Mouse (Mus musculus): ENCODE data around the gene Anxa7. TPM values are rescaled to one million over a fixed set of nuclear protein-coding genes. Genes with fewer than 3 reads are reported as not detected.

Anxa7 gene
- 10 to 100 TPM; 70.5 to 78.1 TPM for total RNA-seq (2021)
- long read RNA-seq, experiment 1, transcript Anxa7-201 (13 exons, 2,851 nt): minor isoform, 10 of 85 reads
- long read RNA-seq, experiment 1, transcript Anxa7-202 (14 exons, 2,904 nt): major isoform, 51 of 85 reads
- long read RNA-seq, experiment 1, partial matches to known transcripts: 8 of 85 reads
- long read RNA-seq, experiment 1, other reads (novel, unspliced or antisense): 15 of 85 reads
- long read RNA-seq, experiment 2, transcript Anxa7-201 (13 exons, 2,851 nt): minor isoform, 6 of 56 reads
- long read RNA-seq, experiment 2, transcript Anxa7-202 (14 exons, 2,904 nt): major isoform, 28 of 56 reads
- long read RNA-seq, experiment 2, partial matches to known transcripts: 7 of 56 reads
- long read RNA-seq, experiment 2, other reads (novel, unspliced or antisense): 15 of 56 reads

GRCm38 (mm10) chr14:20479291-20480194, at the start of gene Anxa7:
Gene Anxa7 (minus strand): TSS chr14:20480133.
- peak; percentile 69 to 80 for DNase-seq (ENCODE audit: low spot score in 2 of 2)

- DNase-seq (ENCODE audit: low spot score in 2 of 2): no peak
Observed at GRCm38 (mm10) chr14:20529643-20530042, 49.7 kb upstream of the Anxa7 start.

- no peak for DNase-seq (ENCODE audit: low spot score in 2 of 2)
Observed at GRCm38 (mm10) chr14:20520179-20520578, 40.2 kb upstream of the Anxa7 start.

- no peak for DNase-seq (ENCODE audit: low spot score in 2 of 2)
Observed at GRCm38 (mm10) chr14:20508424-20508823, 28.5 kb upstream of the Anxa7 start.

- no peak for DNase-seq (ENCODE audit: low spot score in 2 of 2)
Observed at GRCm38 (mm10) chr14:20502966-20503365, 23.0 kb upstream of the Anxa7 start.

GRCm38 (mm10) chr14:20499982-20500381, 20.0 kb upstream of the Anxa7 start:
- DNase-seq (ENCODE audit: low spot score in 2 of 2): no peak

- DNase-seq (ENCODE audit: low spot score in 2 of 2): no peak
Observed at GRCm38 (mm10) chr14:20496603-20497002, 16.7 kb upstream of the Anxa7 start, which contains the start of gene Mss51. Gene Mss51 (minus strand): TSS chr14:20496901.

GRCm38 (mm10) chr14:20486031-20486430, 6.1 kb upstream of the Anxa7 start:
- no peak for DNase-seq (ENCODE audit: low spot score in 2 of 2)

- DNase-seq (ENCODE audit: low spot score in 2 of 2): no peak
Observed at GRCm38 (mm10) chr14:20482051-20482751, 2.3 kb upstream of the Anxa7 start.

- DNase-seq (ENCODE audit: low spot score in 2 of 2): no peak
Observed at GRCm38 (mm10) chr14:20481211-20481610, 1.3 kb upstream of the Anxa7 start.

GRCm38 (mm10) chr14:20480195-20480579, 254 bp upstream of the Anxa7 start:
- DNase-seq (ENCODE audit: low spot score in 2 of 2): no peak

- DNase-seq (ENCODE audit: low spot score in 2 of 2): no peak
Observed at GRCm38 (mm10) chr14:20478801-20479200, 1.1 kb downstream of the Anxa7 start.

- DNase-seq (ENCODE audit: low spot score in 2 of 2): no peak
Observed at GRCm38 (mm10) chr14:20478385-20478784, 1.5 kb downstream of the Anxa7 start.

GRCm38 (mm10) chr14:20477261-20478025, 2.5 kb downstream of the Anxa7 start:
- DNase-seq (ENCODE audit: low spot score in 2 of 2): no peak

GRCm38 (mm10) chr14:20460216-20460615, 19.7 kb downstream of the Anxa7 start:
- no peak for DNase-seq (ENCODE audit: low spot score in 2 of 2)

GRCm38 (mm10) chr14:20458378-20458777, 21.6 kb downstream of the Anxa7 start:
- no peak for DNase-seq (ENCODE audit: low spot score in 2 of 2)

GRCm38 (mm10) chr14:20452929-20453328, 27.0 kb downstream of the Anxa7 start:
- no peak for DNase-seq (ENCODE audit: low spot score in 2 of 2)

GRCm38 (mm10) chr14:20451765-20452331, 28.1 kb downstream of the Anxa7 start, which contains the start of gene Cfap70:
Gene Cfap70 (minus strand): TSS chr14:20452226.
- DNase-seq (ENCODE audit: low spot score in 2 of 2): peak; percentile 53 to 54

- DNase-seq (ENCODE audit: low spot score in 2 of 2): no peak
Observed at GRCm38 (mm10) chr14:20451302-20451701, 28.6 kb downstream of the Anxa7 start.

- peak; percentile 45 to 70 for DNase-seq (ENCODE audit: low spot score in 2 of 2)
Observed at GRCm38 (mm10) chr14:20447209-20447608, 32.7 kb downstream of the Anxa7 start.

Data from left cerebral cortex, adult 18-20 months (tissue).